Mouse (Mus musculus) megakaryocyte progenitor cell, adult 5-6 weeks (primary cell): Measurements from ENCODE around the gene Samd10. TPM values are rescaled to one million over a fixed set of nuclear protein-coding genes. Genes with fewer than 3 reads are reported as not detected.

ENCODE experiments used
- ATAC-seq: replicated peaks from 2 replicates; pipeline ENCODE4 v1.8.0; 2016; ENCODE audit warnings: mild to moderate bottlenecking, moderate TSS enrichment, inconsistent platforms; ENCODE audit not compliant: poor library complexity
- total RNA-seq, 2 experiments: library from RNA; stranded (forward) in 1 of 2; stranded (reverse) in 1 of 2; fragments of 157-497, 149-512 nt in 1 of 2; fragments of 200-1000 nt in 1 of 2; gene quantifications; 2 replicates each; pipeline versions ENCODE4 v1.2.3 to v1.2.4; 2015 to 2017

The Samd10 gene
- total RNA-seq (2015) (9.0 and 10.9 TPM in 2 replicates), total RNA-seq (2017) (2.0 TPM in 2 replicates)

GRCm38 (mm10) chr2:181598454-181599351, at the start of gene Samd10:
Samd10 (minus strand) TSS chr2:181599212.
- ATAC-seq = peak; percentile 20

DNA sequence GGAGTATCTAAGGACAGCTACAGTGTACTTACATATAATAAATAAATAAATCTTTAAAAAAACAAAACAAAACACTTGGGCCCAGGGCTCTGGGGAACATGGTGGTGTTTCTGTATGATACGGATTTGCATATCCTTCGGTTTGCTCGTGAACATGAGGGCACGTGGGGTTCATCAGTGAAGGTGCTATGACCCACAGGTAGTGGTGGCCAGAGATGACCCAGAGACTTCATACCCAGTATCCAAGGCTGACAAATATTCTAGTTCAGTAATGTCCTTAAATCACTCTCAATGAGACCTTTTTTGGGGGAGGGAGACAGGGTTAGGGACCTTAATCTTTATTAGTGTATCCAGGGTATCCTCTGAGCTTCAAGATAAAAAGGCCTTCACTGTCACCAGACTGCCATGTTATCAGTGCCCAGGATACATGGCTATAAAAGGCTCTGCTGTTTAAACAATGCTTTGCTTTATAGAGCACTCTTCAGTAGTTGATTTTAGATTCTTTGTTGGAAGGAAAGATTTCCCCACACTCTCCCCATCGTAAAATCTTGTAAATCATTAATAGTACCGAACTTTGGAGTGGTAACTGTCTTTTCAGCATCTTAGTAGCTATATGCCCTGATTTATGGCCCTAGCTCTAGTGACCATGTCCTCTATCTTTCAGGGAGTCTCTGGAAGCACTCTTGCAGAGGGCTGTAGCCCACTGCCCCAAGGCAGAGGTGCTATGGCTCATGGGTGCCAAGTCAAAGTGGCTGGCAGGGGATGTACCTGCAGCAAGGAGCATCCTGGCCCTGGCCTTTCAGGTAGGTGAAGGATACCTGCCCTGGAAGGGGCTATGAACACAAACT, 47.8 kb upstream of the Samd10 start:
- ATAC-seq = no peak

GRCm38 (mm10) chr2:181645666-181646065, 46.7 kb upstream of the Samd10 start:
- no peak for ATAC-seq

- ATAC-seq = peak; percentile 96
Observed at GRCm38 (mm10) chr2:181644361-181644760, 45.3 kb upstream of the Samd10 start.

DNA sequence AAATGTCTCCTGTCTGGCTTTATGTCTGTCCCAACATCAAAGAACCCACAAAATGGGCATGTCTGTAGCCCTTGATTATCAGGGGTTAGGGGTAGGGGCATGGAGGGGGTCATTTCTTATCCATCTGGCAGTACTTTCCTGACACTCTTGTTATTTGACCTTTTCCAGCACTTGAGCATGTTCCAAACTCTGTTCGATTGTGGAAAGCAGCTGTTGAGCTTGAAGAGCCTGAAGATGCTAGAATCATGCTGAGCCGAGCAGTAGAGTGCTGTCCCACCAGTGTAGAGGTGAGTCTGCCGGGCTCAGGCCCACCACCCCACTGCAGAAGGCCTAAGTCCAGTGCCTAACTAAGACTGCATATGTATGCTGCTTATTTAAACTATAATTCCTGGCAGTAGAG, 36.9 kb upstream of the Samd10 start:
- ATAC-seq = no peak

- no peak for ATAC-seq
Observed at GRCm38 (mm10) chr2:181632624-181633023, 33.6 kb upstream of the Samd10 start.

- ATAC-seq = no peak
Observed at GRCm38 (mm10) chr2:181628471-181628870, 29.5 kb upstream of the Samd10 start.

DNA sequence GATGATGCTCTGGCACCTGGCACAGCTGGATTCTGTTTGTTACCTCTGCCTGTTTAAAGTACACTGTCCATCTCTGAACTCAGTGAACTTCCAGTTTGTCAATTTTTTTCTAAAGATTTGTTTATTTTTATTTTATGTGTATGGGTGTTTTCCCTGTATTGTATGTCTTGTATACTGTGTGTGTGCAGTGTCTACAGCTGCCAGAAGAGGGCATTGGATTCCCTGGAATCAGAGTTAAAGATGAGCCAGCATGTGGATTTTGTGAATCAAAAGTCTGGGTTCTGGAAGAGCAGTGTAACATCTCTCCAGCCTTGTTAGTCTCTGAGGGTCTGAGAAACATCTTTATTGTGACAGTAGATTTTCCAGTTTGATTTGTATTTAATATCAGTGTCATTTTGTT, 24.4 kb upstream of the Samd10 start:
- ATAC-seq = peak; percentile 66; the same call in 1 of the 2 replicates

GRCm38 (mm10) chr2:181618761-181619495, 19.9 kb upstream of the Samd10 start:
- no peak for ATAC-seq

DNA sequence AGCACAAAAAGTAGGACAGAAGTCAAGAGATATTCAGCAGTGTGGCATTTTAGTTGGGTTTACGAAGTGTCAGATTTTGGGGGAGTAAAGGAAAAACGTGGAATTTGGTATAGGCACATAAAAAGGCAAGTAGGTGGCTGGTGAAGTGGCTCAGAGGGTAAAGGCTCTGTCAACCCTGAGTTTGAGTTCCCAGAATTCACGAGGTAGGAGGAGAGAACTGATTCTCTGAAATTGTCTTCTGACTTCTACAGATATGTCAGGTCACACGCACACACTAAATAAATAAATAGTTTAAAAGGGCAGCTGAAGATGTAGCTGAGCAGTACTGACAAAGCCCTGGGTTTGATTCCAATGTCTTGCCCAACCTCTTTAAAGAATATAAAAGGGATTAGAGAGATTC, 3.4 kb upstream of the Samd10 start:
- ATAC-seq = no peak

DNA sequence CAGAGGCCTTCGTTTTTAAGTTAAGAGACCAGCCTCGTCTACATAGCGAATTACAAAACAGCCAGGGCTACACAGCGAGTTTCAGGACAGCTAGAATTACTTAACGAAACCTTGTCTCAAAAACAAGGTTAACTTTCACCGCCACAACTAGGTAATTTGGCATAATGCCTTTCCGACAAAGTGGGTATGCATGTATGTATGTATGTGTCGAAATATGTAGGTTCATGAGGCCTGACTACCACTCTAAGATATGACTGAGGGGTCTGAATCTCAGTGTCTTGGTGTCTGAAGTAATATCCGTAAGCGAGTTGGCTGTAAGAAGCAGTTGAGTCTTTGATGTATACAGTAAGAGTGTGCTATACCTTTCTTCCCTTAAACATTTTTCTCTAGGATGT, 2.7 kb upstream of the Samd10 start:
- no peak for ATAC-seq

DNA sequence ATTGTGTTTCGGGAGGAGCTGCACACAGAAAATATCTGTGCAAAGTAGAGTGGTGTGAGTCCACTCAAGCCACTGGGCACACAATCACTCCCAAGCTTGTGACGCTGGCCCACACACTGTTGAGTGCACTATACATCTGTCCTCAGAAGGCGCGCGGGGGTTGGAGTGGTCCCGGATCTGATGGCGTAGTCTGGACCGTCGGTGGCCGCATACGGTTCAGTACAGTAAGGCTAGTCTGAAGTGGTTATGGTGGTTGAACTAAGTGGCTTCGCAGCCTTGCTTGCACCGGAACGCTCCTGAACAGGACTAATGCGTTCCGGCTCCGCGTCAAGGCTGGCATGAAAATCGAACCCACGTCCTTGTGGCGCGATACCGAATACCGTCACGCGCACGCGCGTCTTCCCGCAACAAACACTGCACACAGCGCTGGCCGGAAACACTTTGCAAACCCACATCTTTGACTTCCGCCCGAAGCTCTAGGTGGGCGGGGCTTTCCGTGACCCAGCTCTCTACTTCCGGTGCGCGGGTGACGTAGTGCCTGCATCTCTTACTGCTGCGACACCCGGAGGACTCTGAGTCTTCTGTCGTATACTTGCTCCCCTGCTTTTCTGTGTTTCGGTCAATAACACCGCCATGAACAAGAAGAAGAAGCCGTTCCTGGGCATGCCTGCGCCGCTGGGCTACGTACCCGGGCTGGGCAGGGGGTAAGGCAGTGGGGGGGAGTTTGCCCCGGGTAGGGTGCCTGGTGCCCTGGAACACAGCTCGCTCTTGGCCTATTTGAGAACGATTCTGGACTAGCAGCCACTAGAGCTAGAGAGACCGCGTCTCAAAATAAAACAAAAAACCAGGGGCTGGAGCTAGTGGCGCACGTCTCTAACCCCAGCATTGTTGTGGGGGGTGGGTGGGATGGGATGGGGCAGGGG, 2.1 kb upstream of the Samd10 start:
- peak; percentile 84 for ATAC-seq

GRCm38 (mm10) chr2:181600226-181600758, 1.3 kb upstream of the Samd10 start:
- ATAC-seq = no peak

- ATAC-seq = peak; percentile 40
Observed at GRCm38 (mm10) chr2:181597378-181598061, 1.5 kb downstream of the Samd10 start.

DNA sequence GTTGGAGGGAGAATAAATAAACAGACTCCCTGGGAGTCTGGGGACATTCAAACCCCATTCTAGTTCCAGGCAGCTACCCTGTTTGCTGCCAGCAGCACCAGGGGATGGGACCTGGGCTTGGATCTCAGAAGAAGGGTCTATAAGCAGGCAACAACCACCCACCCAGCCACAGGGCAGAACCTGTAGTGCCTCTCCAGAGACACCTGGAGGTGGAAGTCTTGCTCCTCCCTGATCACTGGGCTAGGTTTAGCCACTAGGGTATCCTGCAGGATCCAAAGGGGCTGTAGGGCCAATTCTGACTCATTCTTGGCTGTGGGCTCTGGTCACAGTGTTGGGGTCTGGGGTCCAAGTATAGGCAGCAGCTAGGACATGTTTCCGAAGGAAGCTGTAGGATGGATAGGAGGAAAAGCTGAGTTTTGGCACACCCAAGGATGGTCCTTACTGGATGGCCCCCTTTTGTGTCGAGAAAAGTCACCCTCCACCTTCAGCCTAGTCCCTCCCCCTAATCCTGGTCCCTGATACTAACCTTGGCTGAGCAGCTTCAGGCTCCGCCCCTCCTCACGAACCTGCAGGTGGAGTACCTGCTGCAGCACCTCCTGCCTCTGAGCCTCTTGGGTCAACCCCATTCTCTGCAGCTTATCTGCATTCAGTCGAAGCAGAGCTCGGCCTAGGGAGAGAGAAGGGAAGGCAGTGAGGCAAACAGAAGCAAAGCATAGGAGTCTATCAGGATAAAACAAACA, 2.6 kb downstream of the Samd10 start:
- no peak for ATAC-seq

DNA sequence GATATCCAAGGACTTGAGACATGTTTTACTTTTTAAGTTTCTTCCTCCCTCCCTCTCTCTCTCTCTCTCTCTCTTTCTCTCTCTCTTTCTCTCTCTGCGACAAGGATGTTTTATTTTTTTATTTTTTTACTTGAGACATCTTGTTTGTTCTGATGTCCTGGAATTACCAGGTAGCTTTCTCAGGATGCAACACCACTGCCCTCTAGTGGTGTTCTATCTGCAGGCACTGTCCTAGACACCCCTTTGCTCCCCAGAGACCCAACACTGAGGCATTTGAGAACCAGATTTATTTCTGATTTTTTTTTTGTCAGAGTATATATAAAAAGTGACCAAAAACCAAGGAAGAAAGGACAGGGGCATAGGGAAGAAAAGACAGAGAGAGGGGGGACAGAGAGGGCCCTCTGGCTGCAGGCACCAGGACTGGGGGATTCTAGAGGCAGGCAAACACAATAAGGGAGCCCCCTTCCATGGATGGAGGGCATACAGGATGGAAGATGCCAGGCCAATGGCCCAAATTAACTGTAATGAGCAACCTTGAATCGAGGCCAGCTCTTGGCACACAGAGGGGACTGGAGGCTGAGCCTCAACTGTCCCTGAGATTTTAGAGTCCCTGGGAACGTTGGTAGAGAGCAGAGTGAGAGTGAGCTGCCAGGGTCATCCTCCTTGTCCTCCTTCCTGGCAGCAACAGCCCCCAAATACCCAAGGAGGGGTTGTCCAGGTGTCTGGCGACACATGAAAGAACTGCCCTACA, 3.9 kb downstream of the Samd10 start:
- ATAC-seq = no peak

DNA sequence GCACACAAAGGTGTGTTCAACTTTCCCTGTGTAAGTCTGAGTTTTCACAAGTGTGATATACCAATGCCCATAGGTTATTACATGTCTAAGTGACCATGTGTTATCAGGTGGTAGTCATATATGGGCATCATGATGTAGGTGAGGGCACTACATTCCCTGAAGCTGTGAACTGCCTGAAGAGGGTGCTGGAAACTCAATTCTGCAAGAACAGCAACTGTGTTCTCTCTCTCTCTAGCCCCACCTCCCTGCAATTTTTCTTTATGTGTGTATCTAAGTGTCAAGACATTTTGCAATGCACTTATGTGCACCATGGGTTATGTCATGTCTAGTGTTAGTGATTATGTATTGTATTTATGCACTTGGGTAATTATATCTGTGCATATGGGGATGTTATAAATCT, 5.1 kb downstream of the Samd10 start:
- ATAC-seq = no peak

GRCm38 (mm10) chr2:181593042-181593421, 6.0 kb downstream of the Samd10 start:
- peak; percentile 26 for ATAC-seq
